Mouse (Mus musculus) forebrain, embryonic 15.5 days (tissue): Measurements from ENCODE around the gene Necap2. TPM values are rescaled to one million over a fixed set of nuclear protein-coding genes. Genes with fewer than 3 reads are reported as not detected.

Experiments
- ATAC-seq: fragments of 200-750 bp; cut with Nextera tagmentation; replicated peaks from 2 replicates; pipeline ENCODE4 v1.8.0; 2017; ENCODE audit warnings: mild to moderate bottlenecking, moderate TSS enrichment, moderate library complexity
- H3K27ac ChIP-seq: fragments of 300-500 bp; sonication (generic); replicated peaks from 2 replicates; pipeline ENCODE4 v1.5.1; 2015; ENCODE audit warnings: mild to moderate bottlenecking, inconsistent platforms
- H3K27me3 ChIP-seq: fragments of 300-500 bp; sonication (generic); 2 replicates; pipeline ENCODE4 v1.6.1; 2015; ENCODE audit warnings: inconsistent platforms
- H3K36me3 ChIP-seq: fragments of 300-500 bp; sonication (generic); 2 replicates; pipeline ENCODE4 v1.6.1; 2015; ENCODE audit warnings: mild to moderate bottlenecking, inconsistent platforms
- H3K4me1 ChIP-seq: fragments of 300-500 bp; sonication (generic); 2 replicates; pipeline ENCODE4 v1.6.1; 2015; ENCODE audit warnings: inconsistent platforms
- H3K4me2 ChIP-seq: fragments of 300-500 bp; sonication (generic); replicated peaks from 2 replicates; pipeline ENCODE4 v1.6.1; 2015; ENCODE audit warnings: mild to moderate bottlenecking, inconsistent platforms
- H3K4me3 ChIP-seq: fragments of 300-500 bp; sonication (generic); 2 replicates; pipeline ENCODE4 v1.5.1; 2015; ENCODE audit warnings: mild to moderate bottlenecking, inconsistent platforms
- H3K9ac ChIP-seq: fragments of 300-500 bp; sonication (generic); replicated peaks from 2 replicates; pipeline ENCODE4 v1.6.1; 2015; ENCODE audit warnings: mild to moderate bottlenecking, inconsistent platforms
- H3K9me3 ChIP-seq: fragments of 300-500 bp; sonication (generic); 2 replicates; pipeline ENCODE4 v1.6.1; 2016; ENCODE audit warnings: inconsistent platforms
- WGBS: fragments of 180-500 bp; shearing (Covaris S2); methylation state at CpG from one replicate; pipeline ENCODE4 v1.1.7; 2015; ENCODE audit warnings: mixed read lengths; 5-methylcytosine and 5-hydroxymethylcytosine counted together
- polyA plus RNA-seq: library from polyadenylated mRNA; unstranded; fragments of >200 nt; fragmentation: Nextera tagmentation; extraction: Ambion mirVana; gene quantifications from 2 replicates; pipeline ENCODE4 v1.2.1, GENCODE M21; 2015

Gene Necap2
- polyA plus RNA-seq, 1 experiment from 2014 or later: 55.8 TPM

DNA sequence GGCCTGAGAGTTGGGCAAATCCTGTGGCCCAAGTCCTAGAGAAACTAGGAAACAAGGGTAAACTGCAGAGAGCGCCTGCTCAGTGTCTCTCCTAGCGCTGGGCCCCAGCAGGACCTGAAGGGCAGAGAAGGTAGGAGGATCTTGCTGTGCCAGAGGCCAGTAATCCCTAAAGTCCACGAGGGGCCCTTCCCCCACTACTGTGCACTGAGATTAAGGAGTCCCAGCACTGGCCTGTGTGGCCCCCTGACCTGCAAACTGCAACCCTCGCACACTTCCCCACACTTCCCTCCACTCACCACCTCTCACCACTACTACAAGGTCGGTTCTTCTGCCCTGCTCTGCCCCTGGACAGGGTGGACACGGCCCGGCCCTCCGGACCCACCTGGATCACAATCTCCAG is 25.0 kb downstream of the Necap2 start:
- Histone ChIP-seq H3K27me3 (no peaks in the 10 kb centered on the region), H3K4me3 (peak overlapping the region; percentile 34), H3K4me1 (peaks cover 55% of the 10 kb centered on the region), H3K9ac (peak overlapping the region; percentile 50), H3K9me3 (no peaks in the 10 kb centered on the region), H3K4me2 (peak overlapping the region; percentile 54), H3K36me3 (no peaks in the 10 kb centered on the region), H3K27ac (peak overlapping the region; percentile 96)
- WGBS: 22% methylated on average over 8 of the region's 8 CpGs
- ATAC-seq: no peak

DNA sequence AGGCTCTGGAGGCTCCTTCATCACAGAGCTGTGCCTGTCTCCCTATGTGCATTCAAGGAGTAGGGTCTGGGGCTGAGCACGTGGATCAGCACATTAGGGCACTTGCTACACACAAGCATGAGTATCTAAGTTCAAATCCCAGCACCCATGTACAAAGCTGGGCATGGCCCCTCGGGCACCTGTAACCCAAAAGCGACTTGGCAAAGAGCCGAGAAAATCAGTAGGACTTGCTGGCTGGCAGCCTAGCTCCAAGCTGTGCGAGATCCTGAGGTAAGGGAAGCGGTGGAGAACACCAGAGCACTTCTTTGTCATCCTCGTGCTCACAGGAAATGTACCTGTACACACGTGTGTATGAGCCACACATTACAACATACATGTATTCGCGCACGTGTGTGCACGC is 25.7 kb downstream of the Necap2 start:
- no peaks in the 10 kb centered on the region for H3K9me3 ChIP-seq
- no peaks in the 10 kb centered on the region for H3K36me3 ChIP-seq
- peaks cover 59% of the 10 kb centered on the region for H3K4me1 ChIP-seq
- H3K4me3 ChIP-seq: no peak overlapping the region
- no peak for ATAC-seq
- WGBS: 57% methylated on average over 12 of the region's 12 CpGs
- H3K9ac ChIP-seq: no peak overlapping the region
- H3K4me2 ChIP-seq: peak overlapping the region; percentile 54; the same call in 1 of the 2 replicates
- H3K27me3 ChIP-seq: no peaks in the 10 kb centered on the region
- H3K27ac ChIP-seq: peak overlapping the region; percentile 96

DNA sequence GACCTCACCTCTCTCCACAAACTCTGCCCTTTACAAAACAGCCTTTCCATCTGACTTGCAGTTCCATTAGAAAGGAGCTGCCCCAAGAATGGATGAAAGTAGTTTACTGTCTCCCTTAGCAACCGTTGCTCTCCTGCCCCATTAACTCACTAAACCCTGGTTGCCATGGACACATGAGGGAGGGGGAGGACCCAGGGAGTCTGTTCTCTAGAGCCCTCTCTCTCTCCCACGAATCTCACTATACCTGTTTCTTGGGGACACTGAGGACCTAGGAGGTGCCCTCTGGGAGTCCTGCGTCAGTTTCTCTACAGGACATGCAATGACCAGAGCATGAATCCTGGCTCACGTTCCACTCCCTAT is 28.7 kb downstream of the Necap2 start:
- WGBS: 5% methylated on average over 4 of the region's 4 CpGs
- Histone ChIP-seq H3K4me3 (no peak overlapping the region), H3K9me3 (no peaks in the 10 kb centered on the region), H3K27me3 (no peaks in the 10 kb centered on the region), H3K36me3 (no peaks in the 10 kb centered on the region), H3K27ac (peak overlapping the region; percentile 88), H3K4me2 (peak overlapping the region; percentile 30), H3K4me1 (peaks cover 62% of the 10 kb centered on the region), H3K9ac (peak overlapping the region; percentile 2; the same call in 1 of the 2 replicates)
- ATAC-seq: peak; percentile 66

DNA sequence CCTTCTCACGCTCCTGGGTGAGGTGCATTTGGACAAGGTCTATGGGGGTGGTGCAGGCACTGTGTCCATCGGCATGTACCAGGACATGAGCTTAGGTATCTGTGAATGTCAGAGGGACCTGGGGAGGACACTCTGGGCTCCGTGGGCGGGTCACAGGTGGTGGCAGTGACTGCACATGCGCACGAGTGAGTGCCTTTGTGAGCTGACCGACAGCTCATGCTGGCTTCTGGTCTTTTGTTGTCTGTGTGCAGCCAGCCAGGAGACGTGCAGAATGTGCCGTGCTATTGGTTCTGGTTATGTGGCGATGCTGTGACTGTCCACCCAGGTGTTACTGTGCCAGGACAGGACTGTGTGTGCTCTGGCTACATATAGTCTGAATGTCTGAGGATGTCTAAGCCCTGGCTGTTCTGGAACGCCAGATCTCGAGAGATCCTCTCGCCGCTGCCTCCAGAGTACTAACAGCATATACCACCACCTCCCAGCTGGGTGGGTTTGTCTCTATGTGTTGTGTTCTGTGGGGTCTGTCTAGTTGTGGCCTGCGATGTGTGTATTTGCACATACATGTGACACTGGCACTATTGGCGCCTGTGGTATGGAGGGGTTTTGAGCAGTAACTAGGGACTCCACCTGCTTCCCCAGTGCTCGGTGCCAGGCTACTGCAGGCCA is 29.2 kb downstream of the Necap2 start:
- 17% methylated on average over 17 of the region's 17 CpGs for WGBS
- peak; percentile 9; the same call in 1 of the 2 replicates for ATAC-seq
- Histone ChIP-seq H3K4me3 (no peak overlapping the region), H3K27ac (peak overlapping the region; percentile 88), H3K9ac (peak overlapping the region; percentile 2), H3K27me3 (no peaks in the 10 kb centered on the region), H3K4me2 (peak overlapping the region; percentile 30), H3K36me3 (no peaks in the 10 kb centered on the region), H3K9me3 (no peaks in the 10 kb centered on the region), H3K4me1 (peaks cover 58% of the 10 kb centered on the region)

DNA sequence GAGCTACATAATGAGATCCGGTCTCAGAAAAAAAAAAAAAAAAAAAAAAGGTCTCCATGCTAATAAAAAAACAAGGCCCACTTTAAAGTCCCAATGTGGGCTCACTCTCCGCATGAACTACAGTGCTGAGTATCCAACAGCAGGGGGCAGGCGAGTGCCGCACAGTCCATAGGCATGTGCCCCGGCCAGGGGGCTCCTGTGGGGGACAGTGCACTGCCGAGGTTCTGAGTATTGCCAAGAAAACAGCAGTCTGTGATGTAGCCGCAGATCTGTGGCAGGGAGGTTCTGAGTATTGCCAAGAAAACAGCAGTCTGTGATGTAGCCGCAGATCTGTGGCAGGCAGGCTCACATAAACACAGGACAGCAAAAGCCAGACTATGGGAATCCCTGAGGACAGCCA is 33.3 kb downstream of the Necap2 start:
- H3K9me3 ChIP-seq: no peaks in the 10 kb centered on the region
- H3K36me3 ChIP-seq: 0 out of 2 replicates have a peak, but pooled peaks cover 9% of the 10 kb centered on the region
- no peak overlapping the region for H3K4me3 ChIP-seq
- WGBS: 10% methylated on average over 8 of the region's 8 CpGs
- H3K9ac ChIP-seq: no peak overlapping the region
- ATAC-seq: peak; percentile 39
- no peak overlapping the region for H3K4me2 ChIP-seq
- H3K27me3 ChIP-seq: no peaks in the 10 kb centered on the region
- H3K27ac ChIP-seq: no peak overlapping the region
- peaks cover 23% of the 10 kb centered on the region for H3K4me1 ChIP-seq

DNA sequence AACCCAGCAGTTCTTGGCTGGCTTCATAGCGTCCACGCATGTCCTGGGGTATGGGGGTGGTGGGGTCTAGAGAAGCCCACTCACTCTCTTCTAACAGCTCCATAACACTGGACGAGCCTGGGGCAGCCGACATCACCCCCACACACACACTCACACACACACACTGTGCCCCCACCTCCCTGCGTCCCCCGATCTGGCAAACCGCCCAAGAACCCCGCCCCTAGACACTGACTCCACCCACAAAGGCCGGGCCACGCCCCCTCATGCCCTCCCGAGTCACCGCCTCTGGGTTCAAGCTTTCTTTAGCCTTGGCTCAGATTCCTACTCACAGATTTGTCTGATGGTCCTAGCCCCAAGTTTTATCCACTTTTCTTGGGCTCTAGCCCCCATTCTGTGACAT is 37.0 kb downstream of the Necap2 start:
- no peak overlapping the region for H3K9ac ChIP-seq
- ATAC-seq: no peak
- 0 out of 2 replicates have a peak, but pooled peaks cover 3% of the 10 kb centered on the region for H3K4me1 ChIP-seq
- no peaks in the 10 kb centered on the region for H3K9me3 ChIP-seq
- no peaks in the 10 kb centered on the region for H3K27me3 ChIP-seq
- H3K27ac ChIP-seq: no peak overlapping the region
- H3K36me3 ChIP-seq: peaks cover 22% of the 10 kb centered on the region; the same call in 1 of the 2 replicates
- H3K4me3 ChIP-seq: no peak overlapping the region
- no peak overlapping the region for H3K4me2 ChIP-seq
- WGBS: 48% methylated on average over 12 of the region's 12 CpGs

DNA sequence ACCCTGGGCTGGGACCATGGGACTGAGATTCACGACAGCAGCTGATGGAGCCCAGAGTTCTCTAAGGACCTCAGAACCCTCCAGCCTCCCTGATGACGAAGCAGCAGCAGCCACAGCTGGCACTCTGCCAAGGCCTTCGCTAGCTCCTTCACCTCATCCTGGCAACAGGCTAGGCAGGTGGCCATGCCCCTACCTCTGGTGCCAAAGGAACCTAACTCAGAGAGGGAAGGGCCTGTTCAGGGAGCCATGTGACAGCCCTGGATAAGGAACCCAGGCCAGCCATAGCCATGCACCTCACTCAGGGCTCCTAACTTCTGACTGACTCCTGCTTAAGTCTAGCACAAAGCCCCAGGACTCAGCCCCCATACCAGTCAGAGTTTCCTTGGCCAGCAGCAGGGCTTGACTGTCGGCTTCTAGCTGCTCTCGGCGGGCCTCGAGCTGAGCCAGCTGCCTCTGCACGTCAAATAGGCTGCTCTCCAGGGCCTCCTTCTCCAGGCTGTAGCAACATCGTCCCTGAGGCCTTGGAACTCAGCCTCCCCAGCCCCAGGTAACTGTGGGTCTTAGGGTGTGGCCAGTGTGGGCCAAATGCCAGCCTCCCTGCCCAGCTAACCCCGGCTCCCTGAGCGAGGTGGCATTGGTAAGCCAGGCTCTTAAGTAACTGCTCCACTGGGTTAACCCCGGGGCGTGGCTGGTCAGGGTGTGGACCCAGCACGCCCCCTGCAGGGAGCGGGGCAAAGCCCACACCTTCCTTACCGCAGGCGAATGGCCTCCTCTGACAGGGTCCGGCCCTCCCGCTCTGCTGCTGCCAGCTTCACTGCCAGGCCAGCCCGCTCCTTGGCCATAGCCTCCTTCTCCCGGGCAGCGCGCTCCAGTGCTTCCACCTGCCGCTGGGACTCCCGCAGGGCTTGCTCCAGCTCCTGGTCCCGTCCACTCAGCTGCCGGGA is 44.3 kb downstream of the Necap2 start:
- Histone ChIP-seq H3K9ac (no peak overlapping the region), H3K27ac (no peak overlapping the region), H3K4me1 (peaks cover 4% of the 10 kb centered on the region), H3K4me2 (no peak overlapping the region), H3K36me3 (peaks cover 21% of the 10 kb centered on the region; the same call in 1 of the 2 replicates), H3K9me3 (no peaks in the 10 kb centered on the region), H3K27me3 (no peaks in the 10 kb centered on the region), H3K4me3 (no peak overlapping the region)
- no peak for ATAC-seq
- WGBS: 73% methylated on average over 27 of the region's 27 CpGs

DNA sequence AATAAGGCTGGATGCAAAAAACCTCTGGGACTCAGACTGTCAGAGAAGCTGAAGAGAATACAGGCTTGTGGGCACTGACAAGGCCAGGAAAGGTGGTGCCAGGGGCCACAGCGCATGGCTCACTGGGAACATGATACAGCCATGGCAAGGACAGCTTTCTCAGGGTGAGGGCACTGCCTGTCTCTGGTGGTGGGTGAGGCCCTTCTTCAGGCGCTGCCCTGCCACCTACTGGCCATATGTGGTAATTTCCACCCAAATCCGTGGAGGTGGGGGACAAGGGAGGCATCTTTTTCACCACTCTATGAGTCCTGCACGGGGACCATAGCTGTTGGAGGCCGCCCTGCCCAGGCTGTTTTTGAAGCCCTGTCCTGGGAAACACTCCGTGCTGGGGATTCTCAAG is 46.4 kb downstream of the Necap2 start:
- Histone ChIP-seq H3K4me3 (no peak overlapping the region), H3K27ac (no peak overlapping the region), H3K27me3 (no peaks in the 10 kb centered on the region), H3K36me3 (peaks cover 20% of the 10 kb centered on the region; the same call in 1 of the 2 replicates), H3K9ac (no peak overlapping the region), H3K4me2 (no peak overlapping the region), H3K9me3 (no peaks in the 10 kb centered on the region), H3K4me1 (peaks cover 4% of the 10 kb centered on the region)
- peak; percentile 66 for ATAC-seq
- WGBS: 18% methylated on average over 6 of the region's 6 CpGs

DNA sequence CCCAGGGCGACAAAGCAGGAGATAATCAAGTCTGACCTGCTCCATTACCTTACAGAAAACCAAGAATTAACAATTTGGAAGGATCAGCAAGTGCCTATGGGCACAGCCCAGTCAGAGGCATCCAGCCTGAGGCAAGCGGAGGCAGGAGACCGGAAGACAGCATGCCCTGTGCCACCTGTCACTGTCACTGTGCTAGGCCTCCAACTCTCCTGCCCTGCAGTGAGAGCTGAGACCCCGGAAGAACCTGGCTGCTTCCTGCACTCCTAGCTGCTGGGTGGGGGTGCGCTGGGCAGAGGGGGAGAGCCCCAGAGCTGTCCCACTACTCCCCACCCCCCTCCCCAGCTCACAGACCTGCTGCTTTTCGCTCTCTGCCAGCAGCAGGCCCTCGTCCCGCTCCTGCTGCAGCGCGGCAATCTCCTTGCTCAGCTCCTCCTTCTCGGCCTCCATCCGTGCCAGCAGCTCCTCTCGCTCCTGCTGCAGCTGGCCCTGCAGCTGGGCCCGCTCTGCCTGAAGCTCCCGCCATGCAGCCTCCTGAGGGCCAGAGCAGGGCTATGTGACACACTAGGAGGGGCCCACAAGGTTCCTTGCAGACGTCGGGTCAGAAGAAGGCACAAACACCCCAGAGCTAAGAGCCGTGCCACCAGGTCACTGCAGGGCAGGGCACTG is 47.5 kb downstream of the Necap2 start:
- peaks cover 16% of the 10 kb centered on the region; the same call in 1 of the 2 replicates for H3K36me3 ChIP-seq
- 82% methylated on average over 18 of the region's 18 CpGs for WGBS

DNA sequence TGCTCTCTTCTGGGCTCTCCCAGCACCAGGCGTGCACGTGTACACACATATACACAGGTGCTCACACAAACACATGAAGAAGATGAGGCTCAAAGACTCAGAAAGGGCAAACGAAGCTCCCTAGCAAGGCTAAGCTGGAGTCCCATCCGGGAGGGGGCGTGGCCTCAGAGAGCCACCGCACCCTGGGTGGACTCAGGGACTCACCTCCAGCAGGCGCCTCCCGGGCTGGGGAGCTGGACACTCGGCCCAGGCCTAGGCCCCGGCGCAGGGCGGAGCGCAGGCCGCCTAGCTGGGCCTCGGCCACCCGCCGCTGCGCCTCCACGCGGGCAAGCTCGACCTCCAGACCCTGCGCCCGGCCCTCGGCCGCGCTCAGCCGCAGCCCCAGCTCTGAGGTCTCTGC is 53.2 kb downstream of the Necap2 start:
- no peak overlapping the region for H3K27ac ChIP-seq
- peaks cover 24% of the 10 kb centered on the region for H3K4me1 ChIP-seq
- H3K9ac ChIP-seq: no peak overlapping the region
- no peaks in the 10 kb centered on the region for H3K9me3 ChIP-seq
- H3K36me3 ChIP-seq: peaks cover 13% of the 10 kb centered on the region
- no peak for ATAC-seq
- 83% methylated on average over 27 of the region's 27 CpGs for WGBS
- H3K27me3 ChIP-seq: no peaks in the 10 kb centered on the region
- no peak overlapping the region for H3K4me3 ChIP-seq
- no peak overlapping the region for H3K4me2 ChIP-seq

More for the DNA sequence above, 47.5 kb downstream of the Necap2 start:
- Histone ChIP-seq H3K9me3 (no peaks in the 10 kb centered on the region), H3K4me3 (no peak overlapping the region), H3K9ac (no peak overlapping the region), H3K27me3 (no peaks in the 10 kb centered on the region), H3K27ac (no peak overlapping the region), H3K4me1 (peaks cover 4% of the 10 kb centered on the region), H3K4me2 (no peak overlapping the region)
- no peak for ATAC-seq

DNA sequence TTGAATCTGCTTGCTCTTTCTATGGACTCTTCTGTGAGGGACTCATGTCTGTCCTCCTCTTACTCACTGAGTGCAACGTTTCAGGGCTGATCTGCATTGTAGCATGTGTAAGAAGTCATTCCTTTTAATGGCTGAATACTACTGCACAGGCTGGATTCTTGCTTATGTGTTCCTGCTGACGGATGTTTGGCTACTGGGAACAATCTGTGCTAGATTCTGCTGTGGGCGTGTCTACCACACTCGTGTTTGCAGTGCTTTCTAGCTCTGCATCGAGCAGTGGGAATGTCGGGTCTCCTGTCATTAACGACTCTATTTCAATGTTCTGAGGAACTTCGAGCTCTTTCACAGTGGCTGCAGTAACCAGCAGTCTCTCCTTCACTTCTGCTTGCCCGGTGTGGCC is 54.1 kb downstream of the Necap2 start:
- H3K9me3 ChIP-seq: no peaks in the 10 kb centered on the region
- H3K9ac ChIP-seq: no peak overlapping the region
- H3K4me3 ChIP-seq: no peak overlapping the region
- no peak for ATAC-seq
- H3K27me3 ChIP-seq: no peaks in the 10 kb centered on the region
- H3K4me2 ChIP-seq: no peak overlapping the region
- H3K27ac ChIP-seq: no peak overlapping the region
- peaks cover 11% of the 10 kb centered on the region for H3K36me3 ChIP-seq
- WGBS: 71% methylated on average over 9 of the region's 9 CpGs
- peaks cover 34% of the 10 kb centered on the region for H3K4me1 ChIP-seq

DNA sequence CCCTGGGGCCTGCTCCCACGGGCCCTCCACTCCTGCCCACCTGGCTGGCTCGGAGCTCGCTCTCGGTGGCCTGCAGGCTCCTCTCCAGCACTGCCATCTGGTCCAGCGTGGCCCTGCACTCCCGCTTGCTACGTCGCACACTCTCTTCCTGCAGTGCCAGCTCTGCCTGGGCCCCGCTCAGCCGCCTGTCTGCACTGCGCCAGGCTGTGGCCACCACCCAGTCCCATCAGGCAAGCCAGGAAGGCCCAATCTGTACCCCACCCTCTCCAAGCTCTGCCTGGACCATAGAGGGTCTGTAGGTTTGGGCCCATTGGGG is 56.6 kb downstream of the Necap2 start:
- Histone ChIP-seq H3K4me3 (no peak overlapping the region), H3K9ac (0 out of 2 replicates have a peak overlapping the region, but pooled peaks have one; percentile 12), H3K36me3 (peaks cover 3% of the 10 kb centered on the region), H3K27ac (peak overlapping the region; percentile 92), H3K9me3 (no peaks in the 10 kb centered on the region), H3K27me3 (no peaks in the 10 kb centered on the region), H3K4me1 (peaks cover 50% of the 10 kb centered on the region), H3K4me2 (no peak overlapping the region)
- ATAC-seq: peak; percentile 37
- WGBS: 33% methylated on average over 11 of the region's 11 CpGs
